Mouse (Mus musculus) midbrain, embryonic 15.5 days (tissue): ENCODE results near the gene Arhgap18. TPM values are rescaled to one million over a fixed set of nuclear protein-coding genes. Genes with fewer than 3 reads are reported as not detected.
"Not testable (repeated sequence)": the region's sequence is repeated elsewhere in the genome, so short reads cannot be mapped to it uniquely, and the experiment has no call there.

Experiments
- ATAC-seq: fragments of 200-750 bp; cut with Nextera tagmentation; replicated peaks from 2 replicates; pipeline ENCODE4 v1.8.0; 2017; ENCODE audit warnings: moderate TSS enrichment
- H3K27ac ChIP-seq: fragments of 300-500 bp; sonication (generic); 2 replicates; pipeline ENCODE4 v1.5.1; 2015; ENCODE audit warnings: mild to moderate bottlenecking, inconsistent platforms
- H3K27me3 ChIP-seq: fragments of 300-500 bp; sonication (generic); replicated peaks from 2 replicates; pipeline ENCODE4 v1.6.1; 2015; ENCODE audit warnings: inconsistent platforms
- H3K36me3 ChIP-seq: fragments of 300-500 bp; sonication (generic); replicated peaks from 2 replicates; pipeline ENCODE4 v1.6.1; 2015; ENCODE audit warnings: inconsistent platforms
- H3K4me1 ChIP-seq: fragments of 300-500 bp; sonication (generic); 2 replicates; pipeline ENCODE4 v1.6.1; 2015; ENCODE audit warnings: inconsistent platforms
- H3K4me2 ChIP-seq: fragments of 300-500 bp; sonication (generic); 2 replicates; pipeline ENCODE4 v1.6.1; 2015; ENCODE audit warnings: inconsistent platforms, mild to moderate bottlenecking, moderate library complexity
- H3K4me3 ChIP-seq: fragments of 300-500 bp; sonication (generic); 2 replicates; pipeline ENCODE4 v1.5.1; 2015; ENCODE audit warnings: mild to moderate bottlenecking, inconsistent platforms
- H3K9ac ChIP-seq: fragments of 300-500 bp; sonication (generic); 2 replicates; pipeline ENCODE4 v1.6.1; 2015; ENCODE audit warnings: mild to moderate bottlenecking, inconsistent platforms
- H3K9me3 ChIP-seq: fragments of 300-500 bp; sonication (generic); 2 replicates; pipeline ENCODE4 v1.6.1; 2016; ENCODE audit warnings: inconsistent platforms
- WGBS: fragments of 180-500 bp; shearing (Covaris S2); methylation state at CpG from one replicate; pipeline ENCODE4 v1.1.7; 2015; ENCODE audit warnings: mixed read lengths; 5-methylcytosine and 5-hydroxymethylcytosine counted together
- polyA plus RNA-seq: library from polyadenylated mRNA; unstranded; fragments of >200 nt; fragmentation: Nextera tagmentation; extraction: Ambion mirVana; gene quantifications from 2 replicates; pipeline ENCODE4 v1.2.1, GENCODE M21; 2015

The Arhgap18 gene
- polyA plus RNA-seq, 1 experiment from 2014 or later: 20.4 TPM

DNA sequence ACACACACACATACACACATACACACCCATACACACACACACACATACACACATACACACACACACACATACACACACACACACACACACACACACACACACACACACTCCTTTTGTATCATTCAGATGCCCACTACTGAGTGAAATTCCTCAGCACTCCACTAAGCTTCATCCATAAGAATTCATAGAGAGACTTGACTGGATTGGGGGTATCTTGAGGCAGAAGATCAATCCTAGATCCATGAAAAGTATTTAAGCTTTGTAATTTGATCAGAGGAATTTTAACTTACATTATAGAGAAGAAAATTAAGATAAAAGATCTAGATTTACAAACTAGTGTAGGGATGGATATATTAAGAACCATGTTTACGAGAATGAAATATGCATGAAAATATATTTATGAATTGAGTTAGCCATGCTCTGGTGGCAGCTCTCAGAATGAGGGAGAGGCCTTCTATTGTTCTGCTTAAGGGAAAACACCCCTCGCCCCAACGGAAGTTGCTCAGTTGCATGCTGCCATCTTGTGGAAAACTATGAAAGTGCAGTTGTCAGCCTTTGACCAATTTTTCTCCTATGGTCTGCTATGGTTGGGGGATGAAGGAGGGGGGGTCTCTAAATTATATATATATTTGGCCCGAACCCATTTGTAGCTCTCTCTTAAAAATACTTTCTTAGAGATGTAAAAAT is 137.2 kb downstream of the Arhgap18 start:
- Histone ChIP-seq H3K27ac (peak overlapping the region; percentile 65; the same call in 1 of the 2 replicates), H3K4me3 (no peak overlapping the region), H3K9ac (no peak overlapping the region), H3K9me3 (no peaks in the 10 kb centered on the region), H3K27me3 (no peaks in the 10 kb centered on the region), H3K36me3 (no peaks in the 10 kb centered on the region), H3K4me1 (no peaks in the 10 kb centered on the region), H3K4me2 (no peak overlapping the region)
- ATAC-seq: peak; percentile 90
- WGBS: 2% methylated on average over 4 of the region's 4 CpGs

DNA sequence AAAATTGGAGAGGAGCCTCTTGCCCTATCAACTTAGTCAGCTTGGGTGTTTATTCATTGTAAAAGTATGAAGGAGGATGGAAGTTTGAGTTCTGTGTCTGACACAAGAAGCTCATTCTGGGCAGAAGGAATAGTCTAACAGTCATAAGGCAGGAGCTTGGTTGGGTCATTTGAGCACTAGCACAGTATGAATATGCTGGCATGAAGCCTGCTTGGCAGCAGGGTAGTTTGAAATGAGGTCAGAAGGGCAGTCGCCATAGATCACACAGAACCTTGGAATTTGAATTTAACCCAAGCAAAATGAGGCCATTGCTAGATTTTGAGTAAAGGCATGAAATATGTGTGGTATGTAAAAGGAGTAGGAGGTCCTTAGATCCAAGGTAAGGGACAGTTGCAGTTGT is 139.9 kb downstream of the Arhgap18 start:
- Histone ChIP-seq H3K9me3 (no peaks in the 10 kb centered on the region), H3K27me3 (no peaks in the 10 kb centered on the region), H3K4me3 (no peak overlapping the region), H3K27ac (no peak overlapping the region), H3K9ac (no peak overlapping the region), H3K36me3 (no peaks in the 10 kb centered on the region), H3K4me1 (no peaks in the 10 kb centered on the region), H3K4me2 (no peak overlapping the region)
- ATAC-seq: no peak
- 78% methylated on average over 1 of the region's 1 CpGs for WGBS

DNA sequence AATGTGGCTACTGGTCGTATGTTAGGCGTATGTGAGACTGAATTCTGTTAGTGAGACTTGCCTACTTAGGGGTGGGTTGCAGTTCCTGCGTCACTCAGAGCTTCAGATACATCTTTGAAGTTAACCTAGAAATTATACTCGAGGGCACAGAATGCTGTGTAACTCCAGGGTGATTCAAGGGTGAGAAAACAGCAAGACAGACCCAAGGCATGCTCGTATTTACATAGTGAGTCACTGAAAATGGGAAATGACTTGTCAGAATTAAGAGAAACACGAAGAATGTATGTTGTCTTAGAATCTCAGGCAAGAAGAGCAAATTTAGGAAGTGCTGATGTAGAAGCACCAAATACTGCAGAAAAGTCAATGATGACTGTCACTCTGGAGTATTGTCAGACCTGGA is 142.5 kb downstream of the Arhgap18 start:
- Histone ChIP-seq H3K9ac (no peak overlapping the region), H3K4me1 (no peaks in the 10 kb centered on the region), H3K27me3 (no peaks in the 10 kb centered on the region), H3K9me3 (no peaks in the 10 kb centered on the region), H3K36me3 (no peaks in the 10 kb centered on the region), H3K4me3 (no peak overlapping the region), H3K4me2 (no peak overlapping the region), H3K27ac (no peak overlapping the region)
- ATAC-seq: no peak
- WGBS: 77% methylated on average over 6 of the region's 6 CpGs

DNA sequence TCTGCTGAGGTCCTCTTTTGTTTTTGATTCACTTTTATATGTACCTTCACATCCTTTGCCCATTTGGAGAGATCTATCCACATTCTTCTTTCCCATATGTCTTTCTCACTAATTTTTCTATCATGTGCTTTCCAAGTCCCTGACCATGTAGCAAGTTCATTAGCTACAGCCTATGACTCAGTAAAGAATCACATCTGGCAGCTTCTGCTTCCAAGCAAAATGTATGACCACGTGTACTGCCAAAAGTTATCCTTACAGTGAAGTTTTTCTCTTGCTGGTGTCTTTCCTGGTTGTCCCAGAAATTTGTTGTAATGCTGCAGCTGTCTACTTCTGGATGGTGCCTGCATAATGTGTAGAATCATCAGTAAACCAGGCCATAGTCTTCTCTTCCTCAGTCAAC is 147.2 kb downstream of the Arhgap18 start:
- WGBS: 80% methylated on average over 1 of the region's 1 CpGs
- H3K4me3 ChIP-seq: no peak overlapping the region
- H3K27ac ChIP-seq: no peak overlapping the region
- no peaks in the 10 kb centered on the region for H3K27me3 ChIP-seq
- no peaks in the 10 kb centered on the region for H3K36me3 ChIP-seq
- H3K9ac ChIP-seq: no peak overlapping the region
- no peaks in the 10 kb centered on the region for H3K4me1 ChIP-seq
- no peaks in the 10 kb centered on the region for H3K9me3 ChIP-seq
- ATAC-seq: no peak
- H3K4me2 ChIP-seq: no peak overlapping the region

DNA sequence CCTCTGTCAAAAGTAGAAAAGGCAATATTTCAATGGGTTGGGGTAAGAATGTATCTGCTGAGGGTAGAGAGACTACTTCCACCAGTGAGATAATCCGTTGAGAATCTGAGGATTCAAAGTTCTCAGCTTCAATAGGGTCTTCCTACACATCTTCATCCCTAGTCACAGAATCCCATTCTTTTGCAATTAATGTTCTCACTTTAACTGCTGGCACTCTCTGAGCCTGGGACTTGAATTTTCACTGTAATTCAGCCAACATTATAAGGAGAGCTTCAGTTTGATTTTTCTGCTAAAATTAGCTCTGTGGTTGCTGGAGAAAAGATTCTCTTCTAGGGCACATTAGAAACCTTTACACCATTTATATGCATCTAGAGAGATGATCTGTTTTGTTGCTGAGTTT is 150.6 kb downstream of the Arhgap18 start:
- Histone ChIP-seq H3K4me2 (no peak overlapping the region), H3K36me3 (no peaks in the 10 kb centered on the region; the same call in 1 of the 2 replicates), H3K9ac (no peak overlapping the region), H3K9me3 (no peaks in the 10 kb centered on the region), H3K4me1 (no peaks in the 10 kb centered on the region), H3K4me3 (no peak overlapping the region), H3K27ac (no peak overlapping the region), H3K27me3 (no peaks in the 10 kb centered on the region)
- ATAC-seq: no peak
- WGBS: 89% methylated on average over 1 of the region's 1 CpGs

DNA sequence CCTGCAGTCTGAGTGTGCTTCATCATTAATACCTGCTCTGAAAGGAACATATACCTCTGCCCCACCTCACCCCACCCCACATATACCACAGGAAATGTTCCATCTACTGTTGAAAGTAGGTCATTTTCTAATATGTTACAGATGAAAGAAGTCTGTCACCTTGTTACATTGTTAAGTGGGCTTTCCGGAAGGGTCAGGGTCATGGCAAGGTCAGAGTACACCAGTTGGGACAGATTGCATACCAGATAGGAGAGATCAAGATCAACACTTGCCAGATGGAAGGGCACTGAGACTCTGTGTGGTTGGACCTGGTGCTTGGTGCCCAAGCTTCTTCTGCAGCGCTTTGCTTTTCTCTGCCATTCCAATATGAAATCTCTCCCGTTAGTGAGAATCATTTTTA is 158.0 kb downstream of the Arhgap18 start:
- Histone ChIP-seq H3K4me1 (0 out of 2 replicates have a peak, but pooled peaks cover 8% of the 10 kb centered on the region), H3K36me3 (no peaks in the 10 kb centered on the region; the same call in 1 of the 2 replicates), H3K27ac (no peak overlapping the region), H3K4me3 (no peak overlapping the region), H3K27me3 (no peaks in the 10 kb centered on the region), H3K9me3 (no peaks in the 10 kb centered on the region), H3K9ac (no peak overlapping the region), H3K4me2 (no peak overlapping the region)
- 88% methylated on average over 3 of the region's 3 CpGs for WGBS
- no peak for ATAC-seq

DNA sequence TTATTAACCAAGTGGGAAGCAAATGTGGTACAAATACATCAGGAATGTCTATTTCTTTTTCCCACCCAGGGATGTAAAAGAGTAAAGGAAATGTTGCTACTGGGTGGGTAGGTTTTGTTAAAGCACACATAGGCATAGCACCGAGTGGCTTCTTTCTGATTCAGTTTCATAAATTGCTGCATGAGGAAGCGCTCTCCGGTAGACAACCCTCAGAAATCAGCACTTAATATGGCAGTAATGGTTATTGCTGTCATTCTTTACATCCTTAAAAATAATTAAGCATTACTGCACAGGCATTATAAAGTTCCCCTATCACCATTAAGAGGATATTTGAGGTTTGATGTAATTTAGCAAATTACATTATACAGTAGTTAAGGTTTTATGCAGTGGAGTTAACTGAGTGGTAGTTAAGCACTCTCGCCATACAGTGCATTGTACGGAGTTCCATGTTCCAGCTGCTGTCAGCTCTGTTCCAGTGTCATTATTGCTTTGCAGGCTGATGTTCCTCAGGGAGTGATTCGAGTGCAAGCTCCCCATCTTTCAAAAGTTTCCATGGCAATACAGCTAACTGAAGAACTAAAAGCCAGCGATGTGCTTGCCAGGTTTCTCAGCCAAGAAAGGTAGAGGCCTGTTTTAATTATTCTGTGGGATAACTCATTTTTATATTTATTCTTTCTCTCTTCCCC is 159.0 kb downstream of the Arhgap18 start:
- 47% methylated on average over 7 of the region's 7 CpGs for WGBS
- Histone ChIP-seq H3K27me3 (no peaks in the 10 kb centered on the region), H3K4me2 (peak overlapping the region; percentile 16; the same call in 1 of the 2 replicates), H3K9me3 (no peaks in the 10 kb centered on the region), H3K27ac (0 out of 2 replicates have a peak overlapping the region, but pooled peaks have one; percentile 34), H3K9ac (no peak overlapping the region), H3K4me1 (0 out of 2 replicates have a peak, but pooled peaks cover 8% of the 10 kb centered on the region), H3K4me3 (no peak overlapping the region), H3K36me3 (no peaks in the 10 kb centered on the region)
- peak; percentile 92 for ATAC-seq

DNA sequence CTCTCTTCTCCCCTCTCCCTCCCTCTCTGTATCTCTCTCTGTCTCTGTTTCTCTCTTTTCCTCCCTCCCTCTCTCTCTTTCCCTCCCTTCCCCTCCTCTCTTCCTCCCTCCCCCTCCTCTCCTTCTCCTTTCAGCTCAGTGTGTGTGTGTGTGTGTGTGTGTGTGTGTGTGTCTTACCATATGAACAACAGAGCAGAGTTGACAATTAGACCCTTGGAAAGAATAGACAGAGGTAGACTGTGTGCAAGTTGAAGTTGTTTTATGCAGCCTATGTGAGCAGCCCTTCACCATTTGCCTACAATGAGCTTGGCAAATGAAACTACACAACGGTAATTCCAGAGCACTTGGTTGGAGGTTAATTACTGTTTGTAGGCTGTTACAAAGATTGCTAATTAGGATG is 159.6 kb downstream of the Arhgap18 start:
- 48% methylated on average over 1 of the region's 1 CpGs for WGBS
- H3K27me3 ChIP-seq: no peaks in the 10 kb centered on the region
- no peaks in the 10 kb centered on the region for H3K9me3 ChIP-seq
- no peak overlapping the region for H3K4me3 ChIP-seq
- H3K4me2 ChIP-seq: no peak overlapping the region
- no peak overlapping the region for H3K9ac ChIP-seq
- H3K36me3 ChIP-seq: no peaks in the 10 kb centered on the region
- H3K27ac ChIP-seq: peak overlapping the region; percentile 28; the same call in 1 of the 2 replicates
- H3K4me1 ChIP-seq: 0 out of 2 replicates have a peak, but pooled peaks cover 8% of the 10 kb centered on the region
- peak; percentile 76 for ATAC-seq

DNA sequence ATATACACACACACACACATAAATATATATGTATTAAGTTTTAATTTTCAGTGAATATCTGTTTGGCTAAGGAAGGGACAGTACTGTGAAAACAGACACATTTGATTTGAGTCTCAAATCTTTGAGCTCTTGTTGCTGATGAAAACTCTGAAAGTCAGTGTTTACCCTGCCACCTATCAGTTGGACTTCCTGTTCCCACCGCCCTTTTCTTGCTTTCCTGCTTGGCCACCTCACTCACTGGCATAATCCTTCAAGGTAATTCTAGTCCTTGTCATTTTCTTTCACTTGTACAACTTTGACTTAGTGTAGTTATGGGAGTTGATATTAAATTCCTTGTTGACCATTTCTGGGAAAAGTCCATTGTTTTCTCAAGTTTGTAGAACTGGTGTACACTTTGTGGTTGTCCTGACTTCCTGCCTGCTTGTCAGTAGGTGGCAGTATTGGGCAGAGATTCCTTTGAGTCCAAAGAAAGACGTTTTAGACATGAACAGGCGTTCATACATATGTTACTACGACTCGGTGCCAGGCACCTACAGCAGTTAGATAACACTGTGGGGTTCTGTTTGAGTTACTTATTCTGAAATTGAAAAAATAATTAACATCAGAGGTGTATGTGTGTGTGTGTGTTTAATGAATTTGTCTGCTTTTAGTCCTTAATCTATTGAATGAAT is 166.2 kb downstream of the Arhgap18 start:
- WGBS: 41% methylated on average over 5 of the region's 5 CpGs
- ATAC-seq: peak; percentile 71; the same call in 1 of the 2 replicates

DNA sequence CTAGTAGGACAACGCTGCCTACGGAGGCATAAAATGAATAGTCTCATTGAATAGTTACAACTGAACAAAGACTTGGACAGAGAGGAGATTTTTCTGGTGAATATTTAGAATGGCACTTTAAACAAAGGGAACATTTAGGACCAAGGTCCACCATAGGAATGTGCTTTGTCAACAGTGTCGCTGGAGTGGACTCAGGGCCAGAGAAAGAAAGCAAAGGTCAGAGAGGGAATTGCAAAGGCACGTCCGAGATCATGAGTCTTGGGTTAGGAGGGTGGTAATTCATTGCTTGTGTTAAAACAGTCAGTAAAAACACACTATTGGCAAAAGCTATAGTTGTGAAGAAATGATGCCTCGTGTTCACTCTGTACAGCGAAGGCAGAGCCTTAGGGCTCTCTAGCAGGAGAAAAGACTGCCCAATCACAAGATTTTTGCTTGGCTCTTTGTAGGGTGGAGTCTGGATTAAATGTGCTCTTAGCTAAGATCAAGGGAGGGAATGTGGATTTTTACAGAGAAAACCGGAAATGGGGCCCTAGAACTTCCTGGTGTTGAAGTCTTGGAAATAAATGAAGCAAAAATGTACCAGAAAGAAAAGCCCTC is 167.3 kb downstream of the Arhgap18 start:
- no peak for ATAC-seq
- H3K9me3 ChIP-seq: no peaks in the 10 kb centered on the region
- no peak overlapping the region for H3K9ac ChIP-seq
- H3K4me1 ChIP-seq: no peaks in the 10 kb centered on the region
- no peak overlapping the region for H3K4me3 ChIP-seq
- no peaks in the 10 kb centered on the region for H3K27me3 ChIP-seq
- no peaks in the 10 kb centered on the region for H3K36me3 ChIP-seq
- no peak overlapping the region for H3K4me2 ChIP-seq
- 57% methylated on average over 8 of the region's 8 CpGs for WGBS
- H3K27ac ChIP-seq: no peak overlapping the region

More for the DNA sequence above, 166.2 kb downstream of the Arhgap18 start:
- no peaks in the 10 kb centered on the region for H3K9me3 ChIP-seq
- H3K9ac ChIP-seq: no peak overlapping the region
- H3K27ac ChIP-seq: no peak overlapping the region
- no peaks in the 10 kb centered on the region for H3K4me1 ChIP-seq
- no peaks in the 10 kb centered on the region for H3K27me3 ChIP-seq
- H3K36me3 ChIP-seq: no peaks in the 10 kb centered on the region
- H3K4me3 ChIP-seq: no peak overlapping the region
- H3K4me2 ChIP-seq: no peak overlapping the region

DNA sequence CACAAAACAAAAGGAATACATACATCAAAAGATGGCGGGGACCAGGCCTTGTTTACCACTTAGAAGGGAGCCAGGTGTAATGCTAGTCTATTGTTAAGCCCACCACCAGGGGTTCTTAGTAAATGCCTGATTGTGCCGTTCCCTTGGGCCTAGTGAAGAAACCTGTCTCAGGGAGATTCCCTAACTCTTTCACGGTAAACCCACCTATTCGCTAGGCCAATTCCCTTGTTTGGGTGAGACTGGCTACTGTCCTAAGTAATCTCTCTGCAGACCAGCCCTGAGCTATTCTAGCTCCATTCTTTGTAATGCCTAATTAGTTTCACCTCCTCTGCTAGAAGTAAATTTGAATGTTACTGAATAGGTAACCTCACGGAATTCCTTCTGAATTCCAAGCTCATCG is 182.8 kb downstream of the Arhgap18 start:
- WGBS: 89% methylated on average over 6 of the region's 6 CpGs
- H3K36me3 ChIP-seq, ATAC-seq, H3K4me2 ChIP-seq, H3K27me3 ChIP-seq, H3K27ac ChIP-seq, H3K9me3 ChIP-seq, H3K4me1 ChIP-seq, H3K9ac ChIP-seq, H3K4me3 ChIP-seq: not testable (repeated sequence)

DNA sequence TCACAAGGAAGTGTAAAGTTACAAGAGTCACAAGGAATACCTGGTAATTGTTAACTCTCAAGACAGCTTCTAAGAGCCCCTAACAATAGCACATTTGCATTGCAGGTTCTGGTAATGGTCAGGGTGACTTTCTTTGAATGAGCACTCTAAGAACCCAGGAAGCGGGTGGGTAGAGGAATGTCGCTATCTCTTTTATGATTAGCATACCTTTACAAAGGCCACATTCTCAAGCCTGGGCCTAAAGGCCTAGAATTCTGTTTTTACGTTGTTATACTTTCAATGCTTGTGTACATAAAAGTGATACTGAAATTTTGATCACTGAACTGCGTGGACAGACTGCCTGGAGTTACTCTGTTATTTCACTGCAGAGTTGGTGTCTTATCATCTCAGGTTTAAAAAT is 185.2 kb downstream of the Arhgap18 start:
- ATAC-seq, H3K27me3 ChIP-seq, H3K36me3 ChIP-seq, H3K4me2 ChIP-seq, H3K9ac ChIP-seq, H3K4me1 ChIP-seq, H3K9me3 ChIP-seq, H3K27ac ChIP-seq, H3K4me3 ChIP-seq: not testable (repeated sequence)
- whole genome bisulfite sequencing: 85% methylated on average over 4 of the region's 4 CpGs
